Mouse (Mus musculus): ENCODE measurements around the gene Fhod1. TPM values are rescaled to one million over a fixed set of nuclear protein-coding genes. Genes with fewer than 3 reads are reported as not detected.

The Fhod1 gene
- total RNA-seq (2021) = 1 to 10 TPM; 2.6 to 2.7 TPM

GRCm38 (mm10) chr8:105347428-105348221 lies at the start of gene Fhod1:
Gene Fhod1 (minus strand): TSS chr8:105347953.
- intact Hi-C loops (cut with DNase I) = no loop called here
- peak; percentile 85 to 97 for DNase-seq (ENCODE audit: extremely low spot score in 1 of 2, low spot score in 2 of 2)

DNA sequence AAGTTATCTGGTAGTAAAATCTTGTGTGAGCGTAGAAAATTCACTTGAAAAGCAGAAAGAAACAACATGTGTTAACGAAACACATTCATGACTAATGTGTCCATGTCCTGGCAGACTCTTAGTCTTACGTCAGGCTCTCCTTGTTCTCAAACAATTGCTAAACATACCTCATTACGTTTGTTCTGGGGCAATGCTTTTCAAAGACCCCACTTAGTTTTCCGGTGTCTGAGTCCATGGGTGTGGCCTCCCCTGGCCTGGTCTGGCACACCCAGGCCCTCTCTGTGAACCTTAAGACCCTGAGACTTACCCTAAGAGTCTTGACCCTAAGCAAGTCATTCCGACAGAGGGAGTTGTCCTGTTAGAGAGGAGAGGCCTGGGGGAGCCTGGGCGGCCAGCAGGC lies 46.2 kb upstream of the Fhod1 start:
- DNase-seq (ENCODE audit: extremely low spot score in 1 of 2, low spot score in 2 of 2) = no peak
- intact Hi-C loops (cut with DNase I) = no loop called here

DNA sequence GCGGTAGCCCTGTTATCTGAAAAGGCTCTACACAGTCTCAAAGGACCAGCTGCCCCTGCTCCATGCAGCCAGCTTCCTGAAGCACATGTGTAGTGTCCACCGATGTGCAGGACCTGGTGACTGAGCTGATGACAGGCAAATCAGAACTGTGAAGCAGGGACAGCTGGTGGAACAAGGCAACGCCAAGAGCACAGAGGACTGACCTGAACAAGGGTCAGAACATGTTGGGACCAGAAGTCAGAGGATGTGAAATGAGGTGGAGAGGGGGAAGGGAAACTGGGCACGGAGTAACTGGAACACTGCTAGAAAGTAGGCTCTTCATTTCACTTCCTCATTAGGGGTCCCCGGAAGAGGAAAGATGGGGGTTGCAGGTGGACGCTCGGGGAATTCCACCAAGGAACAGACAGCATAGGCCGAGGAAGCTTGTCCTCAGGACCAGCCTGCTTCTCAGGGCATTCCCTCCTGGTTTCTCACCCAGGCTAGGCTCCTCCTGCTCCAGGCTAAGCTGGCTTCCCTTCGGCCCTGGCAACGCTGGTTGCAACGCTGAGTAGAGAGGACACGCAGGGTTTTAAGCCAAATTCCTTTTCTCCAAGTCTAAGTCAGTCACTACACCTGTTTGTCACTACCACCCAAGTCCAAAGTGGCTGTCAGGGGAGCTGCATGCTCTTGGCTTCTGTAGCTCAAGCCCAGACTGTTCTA lies 45.5 kb upstream of the Fhod1 start:
- no peak for DNase-seq (ENCODE audit: extremely low spot score in 1 of 2, low spot score in 2 of 2)
- intact Hi-C loops (cut with DNase I) = no loop called here

GRCm38 (mm10) chr8:105389096-105389495 lies 41.3 kb upstream of the Fhod1 start:
- intact Hi-C loops (cut with DNase I) = no loop called here
- peak in 1 of 2 experiments; percentile 57 for DNase-seq (ENCODE audit: extremely low spot score in 1 of 2, low spot score in 2 of 2)

DNA sequence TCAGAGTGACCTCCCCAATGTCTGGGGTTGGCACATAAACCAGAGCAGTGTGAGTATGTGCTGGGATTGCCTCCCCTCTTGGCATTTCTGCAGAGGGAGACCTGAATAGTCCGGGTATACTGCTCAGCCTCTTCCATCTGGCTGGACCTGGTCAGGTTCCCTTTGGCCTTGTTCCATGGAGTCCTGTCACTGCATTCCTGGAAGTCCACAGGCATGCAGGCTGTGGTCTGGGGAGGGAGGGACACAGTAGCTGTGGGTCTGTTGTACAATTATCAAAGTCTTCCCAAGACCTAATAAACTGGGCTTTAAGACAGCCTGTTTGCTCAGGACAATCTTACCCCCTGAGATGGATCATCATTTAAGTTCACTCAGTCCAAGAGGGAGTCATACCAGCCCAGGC lies 39.4 kb upstream of the Fhod1 start:
- no peak for DNase-seq (ENCODE audit: extremely low spot score in 1 of 2, low spot score in 2 of 2)
- intact Hi-C loops (cut with DNase I) = no loop called here

DNA sequence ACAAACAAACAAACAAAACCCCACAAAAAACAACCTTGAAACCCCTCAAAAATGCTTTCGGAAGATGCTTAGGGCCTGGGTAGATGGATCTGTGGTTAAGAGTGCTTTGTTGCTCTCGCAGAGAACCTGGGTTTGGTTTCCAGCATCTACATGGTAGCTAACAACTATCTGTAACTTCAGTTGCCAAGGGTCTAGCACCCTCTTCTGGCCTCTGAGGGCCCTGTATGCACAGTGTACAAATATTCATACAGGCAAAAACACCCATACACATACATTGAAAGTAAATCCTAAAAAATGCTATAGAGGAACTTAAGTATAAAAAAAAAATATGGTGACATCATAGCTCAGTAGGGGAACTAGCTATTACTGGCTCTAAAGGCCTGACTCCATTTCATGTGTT lies 36.3 kb upstream of the Fhod1 start:
- DNase-seq (ENCODE audit: extremely low spot score in 1 of 2, low spot score in 2 of 2) = no peak
- intact Hi-C loops (cut with DNase I) = no loop called here

DNA sequence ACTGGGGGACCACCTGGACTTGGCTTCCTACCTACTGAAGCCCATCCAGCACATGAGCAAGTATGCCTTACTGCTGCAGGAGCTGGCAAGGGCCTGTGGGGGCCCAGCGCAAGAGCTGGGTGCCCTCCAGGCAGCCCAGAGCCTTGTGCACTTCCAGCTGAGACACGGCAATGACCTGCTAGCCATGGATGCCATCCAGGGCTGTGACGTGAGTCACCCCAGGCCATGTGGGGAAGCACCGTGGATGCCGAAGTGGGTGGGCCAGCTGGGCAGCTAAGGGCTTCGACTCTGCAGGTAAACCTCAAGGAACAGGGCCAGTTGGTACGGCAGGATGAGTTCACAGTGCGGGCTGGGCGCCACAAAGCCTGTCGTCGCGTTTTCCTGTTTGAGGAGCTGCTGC lies 32.6 kb upstream of the Fhod1 start:
- no peak for DNase-seq (ENCODE audit: extremely low spot score in 1 of 2, low spot score in 2 of 2)

GRCm38 (mm10) chr8:105378673-105379072 lies 30.9 kb upstream of the Fhod1 start:
- peak; percentile 49 to 78 for DNase-seq (ENCODE audit: extremely low spot score in 1 of 2, low spot score in 2 of 2)
- intact Hi-C loops (cut with DNase I) = no loop called here

More for the DNA sequence above, 32.6 kb upstream of the Fhod1 start:
- intact Hi-C loops (cut with DNase I) = no loop called here

- DNase-seq (ENCODE audit: extremely low spot score in 1 of 2, low spot score in 2 of 2) = peak in 1 of 2 experiments; percentile 80
- intact Hi-C loops (cut with DNase I) = no loop called here
Observed at GRCm38 (mm10) chr8:105374513-105374966, 26.8 kb upstream of the Fhod1 start.

GRCm38 (mm10) chr8:105373032-105373431 lies 25.3 kb upstream of the Fhod1 start, which contains the start of gene Plekhg4:
Gene Plekhg4 (plus strand): TSS chr8:105373274.
- intact Hi-C loops (cut with DNase I) = no loop called here

DNA sequence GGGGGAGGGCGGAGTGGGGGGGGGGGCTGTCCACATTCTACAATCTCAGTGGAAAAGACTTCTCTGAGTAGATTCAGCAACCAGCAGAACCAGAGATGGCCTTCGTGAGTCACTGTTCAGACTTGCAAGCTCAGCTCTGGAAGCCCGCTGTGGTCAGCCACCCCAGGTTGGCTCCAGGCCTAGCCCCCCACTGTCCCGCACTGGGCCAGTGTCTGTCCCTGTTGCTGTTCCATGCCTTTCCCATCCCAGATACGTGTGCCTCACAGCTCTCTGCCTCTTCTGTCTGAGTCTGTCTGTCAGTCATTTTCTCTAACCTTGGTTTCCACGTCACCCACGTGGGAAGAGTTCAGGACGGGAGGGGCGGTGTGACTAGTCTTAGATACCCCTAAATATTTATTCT lies 24.7 kb upstream of the Fhod1 start:
- intact Hi-C loops (cut with DNase I) = no loop called here
- no peak for DNase-seq (ENCODE audit: extremely low spot score in 1 of 2, low spot score in 2 of 2)

More at GRCm38 (mm10) chr8:105373032-105373431, 25.3 kb upstream of the Fhod1 start, which contains the start of gene Plekhg4:
- DNase-seq (ENCODE audit: extremely low spot score in 1 of 2, low spot score in 2 of 2) = no peak

GRCm38 (mm10) chr8:105367107-105367506 lies 19.4 kb upstream of the Fhod1 start:
- DNase-seq (ENCODE audit: extremely low spot score in 1 of 2, low spot score in 2 of 2) = no peak
- intact Hi-C loops (cut with DNase I) = no loop called here

DNA sequence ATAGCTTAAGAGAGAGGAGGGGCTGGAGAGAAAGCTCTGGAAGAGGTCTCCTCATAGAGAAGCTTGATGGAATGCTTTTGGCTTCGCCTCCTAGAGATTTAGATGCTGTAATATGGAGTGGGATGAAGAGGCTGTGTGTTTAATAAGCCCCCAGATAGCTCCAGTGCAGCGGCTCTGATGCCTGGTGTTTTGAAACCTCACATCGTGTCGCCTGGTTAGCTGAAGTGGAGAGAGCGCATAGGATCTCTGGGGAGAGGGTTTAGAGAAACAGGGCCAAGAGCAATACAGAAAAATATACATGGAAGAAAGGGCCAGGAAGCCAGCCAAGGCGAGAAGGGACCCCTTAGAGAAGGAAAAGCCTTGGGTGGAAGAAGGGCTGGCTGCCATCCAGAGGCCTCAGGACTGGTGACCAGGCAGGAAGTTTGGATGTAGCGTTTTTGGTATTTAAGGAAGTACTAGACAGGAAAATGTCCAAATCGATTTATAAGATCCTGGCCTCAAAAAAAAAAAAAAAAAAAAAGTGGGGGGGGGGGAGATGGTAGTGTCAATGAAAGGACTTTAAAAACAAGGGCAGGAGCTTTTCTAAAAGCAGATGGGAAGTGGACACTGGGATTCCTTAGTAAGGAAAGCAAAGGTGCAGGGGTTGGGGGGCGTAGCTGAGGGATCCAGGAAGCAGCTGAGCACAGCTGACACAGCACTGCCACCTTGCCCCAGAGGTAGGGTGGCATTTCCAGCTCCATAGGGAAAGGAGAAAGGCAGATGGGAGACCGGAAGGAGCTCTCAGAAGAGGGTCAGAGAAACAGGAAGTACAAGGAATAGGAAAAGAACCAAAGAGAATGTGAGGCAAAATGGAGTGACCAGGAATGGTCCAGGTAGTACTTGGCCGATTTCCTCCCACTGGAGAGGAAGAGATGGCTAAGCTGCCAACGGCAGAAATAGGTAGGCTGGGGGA lies 14.3 kb upstream of the Fhod1 start:
- intact Hi-C loops (cut with DNase I) = no loop called here
- peak in 1 of 2 experiments; percentile 75 for DNase-seq (ENCODE audit: extremely low spot score in 1 of 2, low spot score in 2 of 2)

- intact Hi-C loops (cut with DNase I) = loop anchor here (5.0 kb wide), 1 partner anchor 38 kb away; no protein-coding TSS in a partner anchor
- DNase-seq (ENCODE audit: extremely low spot score in 1 of 2, low spot score in 2 of 2) = no peak
Observed at GRCm38 (mm10) chr8:105359646-105360045, 11.9 kb upstream of the Fhod1 start.

- no peak for DNase-seq (ENCODE audit: extremely low spot score in 1 of 2, low spot score in 2 of 2)
- intact Hi-C loops (cut with DNase I) = loop anchor here (5.0 kb wide), 1 partner anchor 38 kb away; no protein-coding TSS in a partner anchor
Observed at GRCm38 (mm10) chr8:105359208-105359607, 11.5 kb upstream of the Fhod1 start.

DNA sequence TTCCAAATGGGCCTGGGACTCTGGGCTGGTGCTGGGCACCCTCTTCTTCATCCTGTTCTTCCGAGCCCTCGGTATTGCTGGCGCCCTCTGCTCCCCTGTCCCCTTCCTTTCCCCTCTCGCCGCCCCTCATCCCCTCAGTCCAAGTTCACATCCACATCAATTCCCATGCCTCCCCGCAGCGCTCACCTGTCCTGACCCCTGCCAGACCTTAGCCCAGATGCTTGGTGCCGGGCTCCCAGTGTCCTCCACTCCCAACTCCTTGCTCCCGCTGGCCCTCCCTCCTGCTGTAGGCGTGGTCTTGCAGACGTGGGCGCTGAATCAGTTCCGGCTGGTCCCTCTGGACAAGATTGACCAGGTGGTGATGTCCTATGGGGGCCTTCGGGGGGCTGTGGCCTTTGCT lies 8.9 kb upstream of the Fhod1 start:
- DNase-seq (ENCODE audit: extremely low spot score in 1 of 2, low spot score in 2 of 2) = no peak
- intact Hi-C loops (cut with DNase I) = loop anchor here (5.0 kb wide), 1 partner anchor 41 kb away; no protein-coding TSS in a partner anchor

DNA sequence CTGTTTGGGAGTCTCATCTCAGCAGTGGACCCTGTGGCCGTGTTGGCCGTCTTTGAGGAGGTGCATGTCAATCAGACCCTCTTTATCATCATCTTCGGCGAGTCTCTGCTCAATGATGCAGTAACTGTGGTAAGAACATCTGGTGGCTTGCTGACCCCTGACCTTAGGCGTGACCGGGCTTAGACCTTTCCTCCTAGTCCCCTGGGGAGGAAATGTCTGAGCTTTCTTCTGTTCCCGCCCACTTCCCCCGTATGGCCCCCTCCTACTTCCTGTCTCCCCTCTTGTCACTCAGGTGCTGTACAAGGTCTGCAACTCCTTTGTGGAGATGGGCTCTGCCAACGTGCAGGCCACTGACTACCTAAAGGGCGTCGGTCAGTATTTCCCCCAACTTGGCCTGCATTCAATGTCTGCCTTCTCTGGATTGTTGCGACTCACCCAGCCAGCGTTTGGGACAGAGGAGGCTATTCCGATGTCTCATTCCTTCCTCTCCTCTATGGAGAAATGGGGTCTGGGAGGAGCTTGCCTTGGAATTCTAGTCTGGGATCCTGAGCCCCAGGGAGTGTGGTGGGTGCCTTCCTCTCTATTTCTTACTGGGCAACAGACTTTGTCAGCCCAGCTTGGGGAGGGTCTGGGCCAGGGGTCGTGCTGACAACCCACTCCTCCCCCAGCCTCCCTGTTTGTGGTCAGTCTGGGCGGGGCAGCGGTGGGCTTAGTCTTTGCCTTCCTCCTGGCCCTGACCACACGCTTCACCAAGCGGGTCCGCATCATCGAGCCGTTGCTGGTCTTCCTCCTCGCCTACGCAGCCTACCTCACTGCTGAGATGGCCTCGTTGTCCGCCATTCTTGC lies 7.6 kb upstream of the Fhod1 start:
- intact Hi-C loops (cut with DNase I) = loop anchor here (5.0 kb wide), 1 partner anchor 42 kb away; no protein-coding TSS in a partner anchor
- peak in 1 of 2 experiments; percentile 73 for DNase-seq (ENCODE audit: extremely low spot score in 1 of 2, low spot score in 2 of 2)

- intact Hi-C loops (cut with DNase I) = no loop called here
Observed at GRCm38 (mm10) chr8:105354549-105354948, 6.8 kb upstream of the Fhod1 start.

More at GRCm38 (mm10) chr8:105354549-105354948, 6.8 kb upstream of the Fhod1 start:
- no peak for DNase-seq (ENCODE audit: extremely low spot score in 1 of 2, low spot score in 2 of 2)

Measured in left cerebral cortex, postnatal 10 days (tissue).